Mouse (Mus musculus) erythroblast, embryonic 14.5 days (primary cell): ENCODE measurements at regions not wholly inside any gene's neighbourhood (a gene's known extent, or its start where the extent isn't known, plus 50 kb on each side); places are given as distances from the start of the nearest gene placed in this dataset.

Experiments used
- GATA1 ChIP-seq: IDR thresholded peaks from 2 replicates; pipeline ENCODE4 v1.6.1; 2012; ENCODE audit warnings: low read length, inconsistent platforms, mixed read lengths
- TAL1 ChIP-seq: IDR thresholded peaks from 3 replicates; pipeline ENCODE4 v1.6.1; 2012; ENCODE audit warnings: low read length, inconsistent platforms, mixed read lengths

GRCm38 (mm10) chr17:84052437-84052836 is 135.3 kb downstream of the Zfp36l2 start:
- TF ChIP-seq TAL1 (no peak), GATA1 (no peak)
